Mouse (Mus musculus): ENCODE measurements at regions not wholly inside any gene's neighbourhood (a gene's known extent, or its start where the extent isn't known, plus 50 kb on each side); places are given as distances from the start of the nearest gene placed in this dataset.

DNA sequence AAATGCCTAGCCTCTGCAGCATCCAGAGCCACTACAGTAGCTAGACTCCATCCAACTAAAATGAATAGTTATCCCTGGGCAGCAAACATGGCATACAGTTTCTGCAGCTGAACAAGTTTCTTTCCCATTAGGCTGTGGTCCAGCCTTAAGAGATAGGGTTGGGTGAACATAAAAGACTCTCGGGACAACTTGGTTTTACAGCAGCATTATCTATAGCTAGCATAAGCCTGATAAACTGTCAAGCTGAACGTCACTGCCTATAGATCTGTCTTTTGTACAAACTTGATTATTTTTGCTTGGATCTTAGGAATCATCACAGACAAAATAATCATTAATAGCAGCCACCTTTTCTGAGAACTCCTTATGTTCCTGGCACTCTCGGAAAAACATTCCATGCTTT, 169.8 kb upstream of the Acvr2a start:
- H3K27ac ChIP-seq, result no peak overlapping the region
- WGBS, result 61% methylated on average over 3 of the region's 3 CpGs

DNA sequence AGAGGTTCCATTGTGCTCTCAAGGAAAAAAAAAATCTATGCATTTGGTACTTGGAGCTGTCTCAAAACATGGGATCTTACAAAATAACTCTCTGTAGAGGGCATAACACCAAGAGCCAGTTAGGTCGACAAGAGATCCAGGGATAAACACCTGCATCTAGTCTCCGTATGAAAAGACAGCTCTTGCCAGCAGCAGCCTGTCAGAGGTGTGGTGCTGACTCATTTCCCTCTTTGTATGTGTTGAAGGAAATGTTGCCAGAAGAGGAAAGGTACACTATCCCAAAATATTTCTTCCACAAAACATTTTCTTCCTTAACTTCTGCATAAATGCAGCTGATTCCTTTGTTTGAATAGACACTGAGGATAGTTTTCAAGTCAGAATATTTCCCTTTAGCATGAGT, 163.6 kb upstream of the Acvr2a start:
- H3K4me2 ChIP-seq, result no peak overlapping the region
- no peaks in the 10 kb centered on the region for H3K36me3 ChIP-seq
- no peak overlapping the region for H3K9ac ChIP-seq
- no peaks in the 10 kb centered on the region for H3K4me1 ChIP-seq
- WGBS, result 18% methylated on average over 2 of the region's 2 CpGs
- no peak overlapping the region for H3K27ac ChIP-seq
- no peak overlapping the region for H3K4me3 ChIP-seq
- ATAC-seq (ENCODE audit: borderline replicate concordance, extremely low read depth, low FRiP score, low TSS enrichment), result no peak
- no peaks in the 10 kb centered on the region for H3K9me3 ChIP-seq
- no peaks in the 10 kb centered on the region for H3K27me3 ChIP-seq

More for the DNA sequence above, 169.8 kb upstream of the Acvr2a start:
- Histone ChIP-seq H3K4me2 (no peak overlapping the region), H3K36me3 (no peaks in the 10 kb centered on the region), H3K27me3 (no peaks in the 10 kb centered on the region), H3K4me1 (no peaks in the 10 kb centered on the region), H3K9ac (no peak overlapping the region), H3K4me3 (no peak overlapping the region), H3K9me3 (no peaks in the 10 kb centered on the region)
- ATAC-seq (ENCODE audit: borderline replicate concordance, extremely low read depth, low FRiP score, low TSS enrichment), result no peak

DNA sequence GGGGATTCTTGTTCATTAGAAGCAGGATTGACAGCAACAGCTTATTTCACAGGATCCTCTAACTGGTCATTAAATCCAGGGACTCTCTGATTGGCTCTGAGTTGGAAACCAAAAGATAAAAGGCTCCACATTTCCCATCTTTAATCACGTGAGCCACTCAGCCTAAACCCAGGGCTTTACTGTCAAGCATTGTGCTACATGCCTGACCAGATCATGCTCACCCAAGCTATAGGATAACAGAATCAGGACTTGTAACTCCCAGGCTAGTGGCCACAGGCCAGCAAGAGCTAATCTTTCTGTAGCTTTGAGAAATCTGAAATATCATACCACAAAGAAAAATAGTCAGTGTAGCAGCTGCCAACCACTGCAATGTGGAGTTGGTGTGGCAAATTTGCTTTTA, 152.7 kb upstream of the Acvr2a start:
- Histone ChIP-seq H3K4me2 (no peak overlapping the region), H3K9ac (no peak overlapping the region), H3K9me3 (no peaks in the 10 kb centered on the region), H3K4me1 (no peaks in the 10 kb centered on the region), H3K36me3 (no peaks in the 10 kb centered on the region), H3K27ac (no peak overlapping the region), H3K4me3 (no peak overlapping the region), H3K27me3 (no peaks in the 10 kb centered on the region)
- ATAC-seq (ENCODE audit: borderline replicate concordance, extremely low read depth, low FRiP score, low TSS enrichment), result no peak
- WGBS, result 59% methylated on average over 1 of the region's 1 CpGs

DNA sequence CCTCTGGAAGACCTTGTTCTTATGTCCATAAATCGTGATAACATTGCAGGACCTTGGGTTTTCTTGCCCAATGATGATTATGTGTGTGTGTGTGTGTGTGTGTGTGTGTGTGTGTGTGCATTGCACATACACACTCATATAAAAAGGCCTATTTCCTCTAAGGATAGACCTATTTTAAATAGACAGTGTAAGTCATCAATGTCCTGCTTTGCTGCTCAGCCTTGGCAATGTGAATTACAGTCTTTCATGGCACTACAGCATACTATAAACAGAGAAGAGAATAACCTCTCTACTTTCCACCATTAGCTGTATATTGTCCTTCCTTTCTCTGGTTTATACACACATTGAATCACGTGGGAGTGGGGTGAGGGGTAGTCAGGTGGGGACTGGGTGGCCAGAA, 148.8 kb upstream of the Acvr2a start:
- Histone ChIP-seq H3K27ac (no peak overlapping the region), H3K9me3 (no peaks in the 10 kb centered on the region), H3K4me1 (no peaks in the 10 kb centered on the region), H3K4me3 (no peak overlapping the region), H3K9ac (no peak overlapping the region), H3K27me3 (no peaks in the 10 kb centered on the region), H3K36me3 (no peaks in the 10 kb centered on the region), H3K4me2 (no peak overlapping the region)
- 66% methylated on average over 2 of the region's 2 CpGs for WGBS
- no peak for ATAC-seq (ENCODE audit: borderline replicate concordance, extremely low read depth, low FRiP score, low TSS enrichment)

DNA sequence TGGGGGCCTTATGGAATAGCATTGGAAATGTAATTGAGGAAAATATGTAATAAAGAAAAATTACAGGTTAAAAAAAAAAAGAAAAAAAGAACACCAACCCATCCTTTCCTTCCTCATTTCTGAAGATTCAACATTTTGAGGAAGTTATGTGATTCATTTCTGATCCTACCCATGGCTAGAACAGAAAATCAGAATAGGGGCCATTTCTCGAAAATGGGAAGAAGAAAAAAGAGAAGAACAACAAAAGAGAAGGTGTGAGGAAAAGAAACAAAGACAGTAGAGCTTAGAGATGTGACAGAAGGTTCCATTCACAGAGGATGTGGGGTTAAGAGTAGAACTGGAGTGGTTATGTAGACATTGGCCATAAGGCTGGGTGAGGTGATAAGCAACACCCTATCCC, 124.8 kb upstream of the Acvr2a start:
- H3K4me3 ChIP-seq, result no peak overlapping the region
- H3K4me1 ChIP-seq, result no peaks in the 10 kb centered on the region
- no peak overlapping the region for H3K9ac ChIP-seq
- H3K27me3 ChIP-seq, result no peaks in the 10 kb centered on the region
- WGBS, result 71% methylated on average over 1 of the region's 1 CpGs
- H3K36me3 ChIP-seq, result no peaks in the 10 kb centered on the region
- no peak overlapping the region for H3K27ac ChIP-seq
- ATAC-seq (ENCODE audit: borderline replicate concordance, extremely low read depth, low FRiP score, low TSS enrichment), result no peak
- no peak overlapping the region for H3K4me2 ChIP-seq
- H3K9me3 ChIP-seq, result no peaks in the 10 kb centered on the region

DNA sequence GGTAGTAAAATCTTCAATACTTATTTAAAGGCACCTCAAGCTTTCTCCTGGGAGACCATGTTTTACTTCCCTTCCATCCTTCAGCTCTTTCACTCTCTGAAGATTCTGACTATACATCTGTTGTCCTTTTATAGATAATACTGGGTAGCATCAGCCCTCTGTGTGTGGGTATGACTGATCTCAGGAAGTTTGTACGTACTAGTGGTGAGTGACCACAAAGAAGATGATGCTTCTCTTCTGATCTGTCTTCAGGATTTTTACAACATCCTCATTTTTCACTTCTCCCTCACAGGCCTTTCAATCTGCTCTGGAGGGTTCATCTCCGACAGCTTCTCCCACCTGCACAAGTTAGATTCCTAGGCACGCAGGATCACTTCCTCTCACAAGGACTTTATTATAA, 119.4 kb upstream of the Acvr2a start:
- no peaks in the 10 kb centered on the region for H3K9me3 ChIP-seq
- no peak overlapping the region for H3K4me3 ChIP-seq
- WGBS, result 74% methylated on average over 3 of the region's 3 CpGs
- ATAC-seq (ENCODE audit: borderline replicate concordance, extremely low read depth, low FRiP score, low TSS enrichment), result no peak
- H3K27ac ChIP-seq, result no peak overlapping the region
- no peaks in the 10 kb centered on the region for H3K4me1 ChIP-seq
- H3K36me3 ChIP-seq, result no peaks in the 10 kb centered on the region
- H3K27me3 ChIP-seq, result no peaks in the 10 kb centered on the region
- no peak overlapping the region for H3K9ac ChIP-seq
- H3K4me2 ChIP-seq, result no peak overlapping the region

DNA sequence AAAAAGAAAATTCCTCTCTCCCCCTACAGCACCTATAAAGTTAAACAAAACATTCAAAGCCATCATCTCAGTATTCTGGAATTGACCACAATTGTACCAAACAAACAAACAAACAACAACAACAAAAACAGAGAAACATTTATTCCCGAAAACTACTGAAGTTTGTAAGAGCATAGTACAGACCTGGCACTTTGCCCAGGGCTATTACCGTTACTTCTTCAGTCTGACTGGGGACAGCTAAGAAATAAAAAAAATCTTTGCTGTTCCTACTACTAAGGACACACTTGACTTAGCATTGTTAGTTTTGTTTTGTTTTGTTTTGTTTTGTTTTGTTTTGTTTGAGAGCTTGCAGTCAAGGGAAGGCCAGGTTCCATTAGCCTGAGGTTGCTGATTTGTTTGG, 113.0 kb upstream of the Acvr2a start:
- Histone ChIP-seq H3K36me3 (no peaks in the 10 kb centered on the region), H3K9ac (no peak overlapping the region), H3K9me3 (no peaks in the 10 kb centered on the region), H3K4me2 (no peak overlapping the region), H3K4me3 (no peak overlapping the region), H3K27ac (no peak overlapping the region), H3K4me1 (peaks cover 4% of the 10 kb centered on the region; the same call in 1 of the 2 replicates), H3K27me3 (no peaks in the 10 kb centered on the region)
- no peak for ATAC-seq (ENCODE audit: borderline replicate concordance, extremely low read depth, low FRiP score, low TSS enrichment)
- 33% methylated on average over 2 of the region's 2 CpGs for WGBS

DNA sequence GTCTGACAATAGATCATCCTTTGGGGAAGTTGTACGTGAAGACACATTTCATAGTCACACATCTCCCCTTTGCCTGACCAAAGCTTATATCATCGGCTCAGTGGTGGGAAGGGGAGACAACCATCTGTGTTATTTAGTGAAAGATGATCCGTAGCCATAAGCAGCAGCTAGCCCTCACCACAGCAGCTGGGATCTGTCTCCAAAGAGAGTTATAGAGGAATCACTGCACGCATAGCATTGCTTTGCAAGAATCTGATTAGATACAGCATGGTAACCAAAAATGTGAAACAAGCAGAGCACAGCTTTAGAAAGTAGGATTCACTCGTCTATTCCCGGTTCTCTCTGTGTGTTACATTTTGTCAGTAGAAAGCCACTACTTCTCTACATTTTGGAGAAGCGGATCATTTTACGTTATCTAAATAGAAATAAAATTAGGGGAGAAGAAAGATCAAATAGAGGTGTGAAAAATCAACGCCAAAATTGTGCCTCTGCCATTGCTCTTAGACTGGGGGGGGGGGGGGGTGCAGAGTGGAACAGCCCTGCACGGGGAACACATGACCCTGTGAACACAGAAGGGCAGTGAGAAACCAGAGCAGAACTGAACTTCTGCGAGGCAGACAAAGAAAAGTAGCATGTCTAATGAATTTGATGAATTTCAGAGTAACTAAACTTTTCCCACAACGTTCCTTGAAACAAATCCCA, 108.7 kb upstream of the Acvr2a start:
- Histone ChIP-seq H3K36me3 (no peaks in the 10 kb centered on the region), H3K4me1 (peaks cover 7% of the 10 kb centered on the region), H3K4me3 (no peak overlapping the region), H3K9me3 (no peaks in the 10 kb centered on the region), H3K27ac (no peak overlapping the region), H3K9ac (no peak overlapping the region), H3K27me3 (no peaks in the 10 kb centered on the region), H3K4me2 (no peak overlapping the region)
- peak; percentile 52; the same call in 1 of the 2 replicates for ATAC-seq (ENCODE audit: borderline replicate concordance, extremely low read depth, low FRiP score, low TSS enrichment)
- WGBS, result 38% methylated on average over 12 of the region's 12 CpGs

DNA sequence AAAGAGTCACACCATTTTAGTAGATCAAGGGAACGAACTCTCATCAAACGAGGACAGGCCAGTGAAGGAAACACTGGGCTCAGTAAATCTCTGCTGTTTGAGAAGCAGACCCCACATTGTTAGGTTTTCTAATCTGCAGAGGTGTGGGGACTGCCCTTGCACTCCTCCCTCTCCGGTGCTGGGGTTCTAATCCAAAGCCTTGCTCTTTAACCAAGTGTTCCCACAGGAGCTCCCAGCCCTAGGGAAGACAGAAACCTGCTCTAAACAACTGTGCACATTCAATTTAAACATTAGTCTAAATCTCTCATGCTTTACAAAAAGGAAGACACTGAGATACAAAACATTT, 108.1 kb upstream of the Acvr2a start:
- H3K4me1 ChIP-seq, result peaks cover 7% of the 10 kb centered on the region
- H3K9me3 ChIP-seq, result no peaks in the 10 kb centered on the region
- no peaks in the 10 kb centered on the region for H3K36me3 ChIP-seq
- no peak overlapping the region for H3K27ac ChIP-seq
- no peak for ATAC-seq (ENCODE audit: borderline replicate concordance, extremely low read depth, low FRiP score, low TSS enrichment)
- H3K27me3 ChIP-seq, result no peaks in the 10 kb centered on the region
- no peak overlapping the region for H3K9ac ChIP-seq
- no peak overlapping the region for H3K4me3 ChIP-seq
- H3K4me2 ChIP-seq, result no peak overlapping the region
- WGBS, result 54% methylated on average over 3 of the region's 3 CpGs

DNA sequence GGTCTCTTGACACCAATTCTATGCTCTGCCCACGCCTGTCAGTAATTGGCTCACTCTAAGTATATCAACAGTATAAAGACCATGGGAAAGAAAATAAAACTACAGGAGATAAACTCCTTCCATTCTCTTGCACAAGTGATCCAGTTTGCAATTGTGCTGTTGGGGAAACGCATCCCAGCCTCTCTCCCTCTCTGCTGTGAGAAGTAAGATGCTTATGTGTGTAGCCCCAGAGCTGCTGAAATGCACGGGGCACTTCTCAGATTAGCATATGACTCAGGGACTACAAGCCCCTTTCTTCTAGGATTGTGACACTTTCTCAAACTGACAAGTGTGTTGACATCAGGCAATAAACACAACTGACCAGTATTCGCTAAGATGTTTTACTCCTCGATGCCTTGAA, 107.7 kb upstream of the Acvr2a start:
- Histone ChIP-seq H3K4me3 (no peak overlapping the region), H3K9ac (no peak overlapping the region), H3K4me2 (no peak overlapping the region), H3K27ac (no peak overlapping the region), H3K36me3 (no peaks in the 10 kb centered on the region), H3K27me3 (no peaks in the 10 kb centered on the region), H3K4me1 (peaks cover 5% of the 10 kb centered on the region), H3K9me3 (no peaks in the 10 kb centered on the region)
- 29% methylated on average over 5 of the region's 5 CpGs for WGBS
- no peak for ATAC-seq (ENCODE audit: borderline replicate concordance, extremely low read depth, low FRiP score, low TSS enrichment)

DNA sequence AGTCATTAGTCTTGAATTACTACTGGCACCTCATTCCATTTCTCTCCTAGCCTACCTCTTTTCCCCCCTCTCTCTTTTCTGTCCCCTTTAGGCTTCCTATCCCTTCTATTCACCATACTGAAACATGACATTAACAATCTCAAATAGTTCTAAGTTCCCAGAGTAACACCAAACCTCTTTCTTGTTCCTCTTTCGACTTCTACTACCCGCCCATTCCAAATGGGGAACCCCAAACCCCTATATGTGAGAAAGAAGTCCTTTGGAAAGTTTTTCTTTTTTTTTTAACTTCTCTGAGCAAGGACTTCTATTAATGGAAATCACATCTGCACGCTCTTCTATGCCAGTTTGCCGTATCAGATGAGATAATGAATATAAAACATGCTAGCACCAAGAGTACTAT, 97.7 kb upstream of the Acvr2a start:
- Histone ChIP-seq H3K36me3 (no peaks in the 10 kb centered on the region), H3K9ac (no peak overlapping the region), H3K4me1 (no peaks in the 10 kb centered on the region), H3K9me3 (no peaks in the 10 kb centered on the region), H3K27ac (no peak overlapping the region), H3K4me3 (no peak overlapping the region), H3K4me2 (no peak overlapping the region), H3K27me3 (no peaks in the 10 kb centered on the region)
- WGBS, result 83% methylated on average over 4 of the region's 4 CpGs
- ATAC-seq (ENCODE audit: borderline replicate concordance, extremely low read depth, low FRiP score, low TSS enrichment), result no peak

DNA sequence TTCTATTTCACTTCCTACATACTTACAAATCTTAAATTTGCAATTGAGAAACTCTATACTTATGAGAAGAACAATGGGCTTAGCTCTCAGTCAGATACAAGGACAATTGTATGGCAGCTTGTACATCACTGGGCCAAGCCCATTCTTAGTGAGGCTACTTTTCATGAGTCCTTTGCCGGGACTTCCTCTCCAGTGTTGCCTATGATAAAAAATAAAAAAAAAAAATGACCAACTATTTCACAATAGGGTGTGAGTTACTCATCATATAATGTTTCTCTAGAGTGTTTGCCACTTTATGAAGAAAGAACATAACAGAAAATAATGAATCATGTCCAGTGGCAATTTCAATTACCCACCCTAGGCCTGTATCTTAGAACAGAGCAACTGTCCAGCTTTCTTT, 96.1 kb upstream of the Acvr2a start:
- no peak overlapping the region for H3K4me3 ChIP-seq
- no peaks in the 10 kb centered on the region for H3K27me3 ChIP-seq
- no peak overlapping the region for H3K9ac ChIP-seq
- no peaks in the 10 kb centered on the region for H3K9me3 ChIP-seq
- WGBS, result 81% methylated on average over 1 of the region's 1 CpGs
- no peaks in the 10 kb centered on the region for H3K4me1 ChIP-seq
- no peak for ATAC-seq (ENCODE audit: borderline replicate concordance, extremely low read depth, low FRiP score, low TSS enrichment)
- no peaks in the 10 kb centered on the region for H3K36me3 ChIP-seq
- H3K4me2 ChIP-seq, result no peak overlapping the region
- no peak overlapping the region for H3K27ac ChIP-seq

DNA sequence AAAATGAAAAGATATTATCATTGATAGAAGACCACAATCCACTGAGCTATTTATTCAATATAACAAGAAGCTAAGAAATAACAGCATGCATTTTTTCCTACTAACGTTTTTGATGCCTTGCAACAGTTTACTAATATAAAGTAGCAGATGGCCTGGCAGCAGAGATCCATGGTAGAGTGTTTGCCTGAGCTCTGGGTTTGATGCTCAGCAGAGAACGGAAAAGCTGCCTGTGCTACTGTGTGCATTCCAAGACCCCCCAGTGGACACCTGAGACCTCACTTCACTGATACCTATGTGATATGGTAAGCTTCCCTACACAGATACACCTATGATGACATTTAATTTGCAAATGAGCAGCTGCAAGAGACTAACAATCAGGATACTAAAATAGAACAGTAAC, 95.6 kb upstream of the Acvr2a start:
- Histone ChIP-seq H3K4me2 (no peak overlapping the region), H3K4me3 (no peak overlapping the region), H3K9me3 (no peaks in the 10 kb centered on the region), H3K27ac (no peak overlapping the region), H3K36me3 (no peaks in the 10 kb centered on the region), H3K27me3 (no peaks in the 10 kb centered on the region), H3K9ac (no peak overlapping the region), H3K4me1 (no peaks in the 10 kb centered on the region)
- 71% methylated on average over 2 of the region's 2 CpGs for WGBS
- no peak for ATAC-seq (ENCODE audit: borderline replicate concordance, extremely low read depth, low FRiP score, low TSS enrichment)
